Mouse (Mus musculus): ENCODE data around the gene Ank2. TPM values are rescaled to one million over a fixed set of nuclear protein-coding genes. Genes with fewer than 3 reads are reported as not detected.
A peak's percentile ranks its signal among the peaks of the same experiment; 100 is the strongest.

The Ank2 gene
- polyA plus RNA-seq, 1 experiment: 352 TPM

DNA sequence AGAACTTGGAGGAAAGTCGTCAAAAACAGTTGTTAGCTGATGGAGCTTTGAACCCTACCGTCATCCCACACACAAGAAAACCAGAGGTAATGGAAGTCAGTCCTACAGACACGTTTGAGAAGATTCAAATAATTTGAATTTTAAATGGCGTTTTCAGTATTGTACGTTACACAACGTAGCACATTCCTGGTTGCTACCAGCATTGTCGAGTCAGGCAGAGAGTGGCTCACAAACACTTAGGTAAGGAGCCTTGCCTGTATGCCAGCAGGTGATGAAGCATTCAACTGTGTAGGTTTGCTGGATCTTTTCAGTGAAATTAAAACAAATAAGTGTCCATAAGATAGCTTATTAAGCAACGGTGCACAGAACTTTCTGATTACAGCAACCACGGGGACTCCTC lies 36.0 kb downstream of the Ank2 start:
- TF ChIP-seq CTCF (IDR thresholded peaks at IDR 0.05; ENCODE audit: extremely low read depth, insufficient read depth, low read length) (no peak), POLR2A (IDR thresholded peaks at IDR 0.05; ENCODE audit: extremely low read depth, insufficient read depth, low read length) (no peak)
- no peaks in the 10 kb centered on the region for H3K4me1 ChIP-seq (ENCODE audit: control insufficient read depth, insufficient read depth, low read length)
- no peak overlapping the region for H3K27ac ChIP-seq (ENCODE audit: insufficient read depth, low read length)
- H3K4me3 ChIP-seq (ENCODE audit: insufficient read depth, low read length): no peak overlapping the region

DNA sequence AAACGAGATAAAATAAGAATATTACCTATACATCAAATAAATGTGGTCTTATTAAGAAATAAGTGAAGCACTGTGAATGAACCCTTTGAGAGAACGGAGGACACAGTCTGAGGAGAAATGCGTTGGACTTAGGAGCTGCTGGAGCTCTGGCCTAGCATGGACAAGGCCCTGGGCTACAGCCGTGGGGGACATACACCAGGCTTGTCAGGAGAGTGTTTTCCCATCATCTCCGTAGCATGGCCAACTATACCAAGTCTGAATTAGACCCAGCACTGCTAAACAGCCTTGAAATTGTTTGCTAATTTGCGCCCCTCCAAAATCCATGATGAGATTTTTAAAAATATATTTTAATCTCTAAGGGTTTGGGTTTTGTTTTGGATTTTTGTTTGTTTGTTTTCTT lies 36.7 kb downstream of the Ank2 start:
- no peak overlapping the region for H3K4me3 ChIP-seq (ENCODE audit: insufficient read depth, low read length)
- no peaks in the 10 kb centered on the region for H3K4me1 ChIP-seq (ENCODE audit: control insufficient read depth, insufficient read depth, low read length)
- no peak overlapping the region for H3K27ac ChIP-seq (ENCODE audit: insufficient read depth, low read length)
- TF ChIP-seq POLR2A (IDR thresholded peaks at IDR 0.05; ENCODE audit: extremely low read depth, insufficient read depth, low read length): no peak

DNA sequence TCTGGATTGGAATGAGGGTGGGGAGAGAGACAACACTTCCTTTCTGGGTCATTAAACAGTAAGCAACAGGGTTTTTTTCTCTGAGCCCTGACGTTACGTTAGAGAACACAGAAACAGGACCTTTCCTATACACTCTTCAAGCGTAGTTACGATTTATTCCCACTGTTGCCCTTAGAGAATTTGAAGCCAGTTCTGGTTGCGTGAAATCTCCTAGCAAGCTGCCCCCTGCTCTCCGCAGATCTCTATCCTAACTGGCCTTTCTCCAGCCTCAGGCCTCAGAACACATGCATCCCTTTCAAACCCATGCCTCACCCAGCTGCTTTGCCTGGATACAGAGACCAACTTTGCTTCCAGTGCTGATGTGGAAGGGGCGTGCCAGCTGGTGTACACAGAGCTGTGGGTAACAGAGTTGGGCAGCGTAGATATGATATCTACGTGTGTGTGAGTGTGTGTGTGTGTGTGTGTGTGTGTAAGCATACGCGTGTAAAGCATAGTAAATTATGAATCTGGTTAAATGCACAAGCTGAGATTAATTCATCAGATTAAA lies 38.2 kb downstream of the Ank2 start:
- Histone ChIP-seq H3K4me1 (ENCODE audit: control insufficient read depth, insufficient read depth, low read length) (no peaks in the 10 kb centered on the region), H3K27ac (ENCODE audit: insufficient read depth, low read length) (no peak overlapping the region), H3K4me3 (ENCODE audit: insufficient read depth, low read length) (no peak overlapping the region)
- TF ChIP-seq CTCF (IDR thresholded peaks at IDR 0.05; ENCODE audit: extremely low read depth, insufficient read depth, low read length) (no peak), POLR2A (IDR thresholded peaks at IDR 0.05; ENCODE audit: extremely low read depth, insufficient read depth, low read length) (no peak)

DNA sequence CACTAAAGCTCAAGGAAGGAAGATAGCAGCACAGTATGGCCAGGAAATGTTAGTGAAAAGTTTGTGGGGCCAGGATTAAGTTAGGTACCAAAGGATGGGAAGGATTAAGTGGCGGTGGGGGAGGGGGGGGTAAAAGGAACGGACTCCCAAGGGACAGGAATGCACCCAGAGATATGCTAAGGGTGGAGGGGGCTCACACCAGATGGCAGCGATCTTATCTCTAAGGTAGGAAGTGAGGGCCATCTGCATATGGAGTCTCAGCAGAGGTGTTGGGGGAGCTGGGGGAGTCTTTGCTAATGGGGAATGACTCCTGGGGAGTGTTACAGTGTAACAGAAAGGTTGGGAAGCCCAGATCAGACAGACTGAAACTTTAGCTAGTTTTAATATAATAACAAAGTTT lies 39.3 kb downstream of the Ank2 start:
- TF ChIP-seq CTCF (IDR thresholded peaks at IDR 0.05; ENCODE audit: extremely low read depth, insufficient read depth, low read length) (no peak), POLR2A (IDR thresholded peaks at IDR 0.05; ENCODE audit: extremely low read depth, insufficient read depth, low read length) (no peak)
- no peak overlapping the region for H3K4me3 ChIP-seq (ENCODE audit: insufficient read depth, low read length)
- no peak overlapping the region for H3K27ac ChIP-seq (ENCODE audit: insufficient read depth, low read length)
- H3K4me1 ChIP-seq (ENCODE audit: control insufficient read depth, insufficient read depth, low read length): no peaks in the 10 kb centered on the region

DNA sequence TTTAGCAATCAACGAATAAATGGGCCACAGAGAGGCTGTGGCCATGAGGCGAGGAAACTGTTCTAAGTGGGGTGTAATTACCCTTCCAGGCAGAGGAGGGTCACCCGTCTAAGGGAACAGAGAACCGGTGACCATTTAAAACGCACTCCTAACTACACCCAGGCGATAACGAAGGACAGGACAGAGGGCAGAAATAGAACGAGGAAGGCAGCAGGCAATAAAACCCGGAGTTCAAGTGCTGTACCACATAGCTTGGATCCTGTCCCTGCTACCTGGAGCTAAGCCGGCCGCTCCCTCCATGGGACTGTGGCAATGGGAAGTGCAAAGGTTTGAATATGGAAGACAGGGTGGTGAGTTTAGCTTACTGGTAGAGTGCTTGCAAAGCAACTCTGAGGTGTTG lies 40.2 kb downstream of the Ank2 start:
- Histone ChIP-seq H3K4me1 (ENCODE audit: control insufficient read depth, insufficient read depth, low read length) (no peaks in the 10 kb centered on the region), H3K4me3 (ENCODE audit: insufficient read depth, low read length) (no peak overlapping the region), H3K27ac (ENCODE audit: insufficient read depth, low read length) (no peak overlapping the region)
- TF ChIP-seq CTCF (IDR thresholded peaks at IDR 0.05; ENCODE audit: extremely low read depth, insufficient read depth, low read length): no peak
- no peak for TF ChIP-seq POLR2A (IDR thresholded peaks at IDR 0.05; ENCODE audit: extremely low read depth, insufficient read depth, low read length)

DNA sequence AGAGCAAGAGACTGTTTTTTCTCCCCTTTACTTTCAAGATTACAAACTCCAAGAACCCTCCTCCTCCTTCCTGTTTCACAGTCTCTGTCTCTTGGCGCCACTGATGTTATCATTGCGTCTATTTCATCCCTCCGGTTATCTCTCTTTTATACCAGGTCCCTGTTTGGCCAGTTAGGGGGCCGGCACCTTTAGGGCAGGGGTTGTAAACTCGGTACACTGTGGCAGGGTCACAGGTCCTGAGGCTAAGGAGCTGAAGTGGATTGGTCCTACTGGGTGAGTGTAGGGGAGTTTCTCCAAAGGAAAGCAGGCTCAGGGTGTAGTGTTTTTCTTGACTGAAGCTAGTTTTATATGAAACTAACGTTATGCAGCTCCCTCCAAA lies 40.7 kb downstream of the Ank2 start:
- H3K4me3 ChIP-seq (ENCODE audit: insufficient read depth, low read length): no peak overlapping the region
- no peaks in the 10 kb centered on the region for H3K4me1 ChIP-seq (ENCODE audit: control insufficient read depth, insufficient read depth, low read length)
- TF ChIP-seq CTCF (IDR thresholded peaks at IDR 0.05; ENCODE audit: extremely low read depth, insufficient read depth, low read length) (no peak), POLR2A (IDR thresholded peaks at IDR 0.05; ENCODE audit: extremely low read depth, insufficient read depth, low read length) (no peak)
- H3K27ac ChIP-seq (ENCODE audit: insufficient read depth, low read length): no peak overlapping the region

DNA sequence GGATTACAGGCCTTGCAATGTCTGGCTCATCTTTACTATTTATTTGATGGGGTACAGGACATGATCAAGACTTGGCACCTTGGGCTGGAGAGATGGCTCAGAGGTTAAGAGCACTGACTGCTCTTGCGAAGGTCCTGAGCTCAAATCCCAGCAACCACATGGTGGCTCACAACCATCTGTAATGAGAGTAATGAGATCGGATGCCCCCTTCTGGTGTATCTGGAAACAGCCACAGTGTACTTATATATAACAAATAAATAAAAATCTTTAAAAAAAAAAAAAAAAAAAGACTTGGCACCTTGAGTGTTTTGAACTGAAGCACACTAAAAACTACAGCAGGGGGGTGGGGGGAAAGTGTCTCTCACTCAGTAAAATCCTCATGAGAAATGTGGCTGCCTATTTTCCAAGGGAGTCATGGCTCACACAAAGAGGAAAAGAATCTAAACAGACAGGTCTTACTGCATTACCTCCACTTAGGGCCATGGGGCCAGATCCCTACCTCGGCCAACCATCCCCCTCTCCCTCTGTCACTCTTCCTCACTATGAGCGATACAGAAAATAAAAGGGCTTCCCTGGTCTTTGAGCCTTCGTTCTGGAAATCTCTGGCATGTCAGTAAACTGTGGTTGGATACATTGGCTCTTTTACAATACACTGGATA lies 41.3 kb downstream of the Ank2 start:
- Histone ChIP-seq H3K4me1 (ENCODE audit: control insufficient read depth, insufficient read depth, low read length) (no peaks in the 10 kb centered on the region), H3K27ac (ENCODE audit: insufficient read depth, low read length) (no peak overlapping the region), H3K4me3 (ENCODE audit: insufficient read depth, low read length) (no peak overlapping the region)
- TF ChIP-seq POLR2A (IDR thresholded peaks at IDR 0.05; ENCODE audit: extremely low read depth, insufficient read depth, low read length) (no peak), CTCF (IDR thresholded peaks at IDR 0.05; ENCODE audit: extremely low read depth, insufficient read depth, low read length) (no peak)

DNA sequence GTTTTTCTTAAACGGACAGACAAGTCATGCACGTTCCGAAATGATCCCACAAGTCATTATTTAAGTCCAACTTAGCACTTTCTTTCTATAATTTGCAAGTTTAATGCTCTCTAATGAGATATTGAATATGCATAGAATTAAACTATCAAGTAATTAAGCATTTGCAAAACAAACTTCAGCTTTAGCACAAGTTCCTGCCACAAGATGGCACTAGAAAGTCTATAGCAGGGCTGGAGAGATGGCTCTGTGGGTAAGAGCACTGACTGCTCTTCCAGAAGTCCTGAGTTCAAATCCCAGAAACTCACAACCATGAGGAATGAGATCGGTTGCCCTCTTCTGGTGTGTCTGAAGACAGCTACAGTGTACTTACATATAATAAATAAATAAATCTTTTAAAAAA lies 45.4 kb downstream of the Ank2 start:
- no peak for TF ChIP-seq POLR2A (IDR thresholded peaks at IDR 0.05; ENCODE audit: extremely low read depth, insufficient read depth, low read length)
- TF ChIP-seq CTCF (IDR thresholded peaks at IDR 0.05; ENCODE audit: extremely low read depth, insufficient read depth, low read length): peak; percentile 9; the same call in 1 of the 2 replicates
- Histone ChIP-seq H3K4me3 (ENCODE audit: insufficient read depth, low read length) (no peak overlapping the region), H3K27ac (ENCODE audit: insufficient read depth, low read length) (no peak overlapping the region), H3K4me1 (ENCODE audit: control insufficient read depth, insufficient read depth, low read length) (no peaks in the 10 kb centered on the region)

DNA sequence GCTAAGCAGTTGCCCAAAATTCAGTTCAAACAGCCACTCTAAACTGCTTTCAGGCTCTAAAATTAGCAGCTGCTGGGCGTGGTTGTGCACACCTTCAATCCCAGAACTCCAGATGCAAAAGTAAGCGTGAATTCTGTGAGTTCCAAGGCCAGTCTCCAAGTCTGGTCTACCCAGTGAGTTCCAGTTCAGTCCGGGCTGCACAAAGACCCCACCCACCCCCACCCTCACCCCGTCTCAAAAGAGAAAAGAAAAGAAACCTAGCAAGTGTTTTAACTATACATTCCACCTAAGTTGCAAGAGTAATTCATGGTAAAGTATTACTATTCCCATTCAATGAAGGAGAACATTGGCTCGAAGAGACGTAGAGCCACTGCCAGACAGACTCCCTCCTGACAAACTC lies 45.9 kb downstream of the Ank2 start:
- TF ChIP-seq POLR2A (IDR thresholded peaks at IDR 0.05; ENCODE audit: extremely low read depth, insufficient read depth, low read length) (no peak), CTCF (IDR thresholded peaks at IDR 0.05; ENCODE audit: extremely low read depth, insufficient read depth, low read length) (no peak)
- Histone ChIP-seq H3K4me1 (ENCODE audit: control insufficient read depth, insufficient read depth, low read length) (no peaks in the 10 kb centered on the region), H3K27ac (ENCODE audit: insufficient read depth, low read length) (no peak overlapping the region), H3K4me3 (ENCODE audit: insufficient read depth, low read length) (no peak overlapping the region)

DNA sequence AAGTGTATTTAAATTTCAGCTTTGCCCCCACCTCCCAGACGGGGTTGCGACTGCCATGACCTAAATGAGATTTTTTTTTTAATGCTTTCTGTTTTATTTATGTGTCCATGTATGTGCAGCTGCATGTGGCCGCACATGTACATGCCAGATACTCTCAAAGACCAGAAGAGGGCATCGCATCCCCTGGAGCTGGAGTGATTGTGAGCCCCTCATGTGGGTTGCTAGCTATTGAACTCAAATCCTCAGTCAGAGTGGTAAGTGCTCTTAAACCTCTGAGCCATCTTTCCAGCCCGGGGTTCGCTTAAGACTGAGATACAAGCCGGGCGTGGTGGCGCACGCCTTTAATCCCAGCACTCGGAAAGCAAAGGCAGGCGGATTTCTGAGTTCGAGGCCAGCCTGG lies 46.9 kb downstream of the Ank2 start:
- no peak for TF ChIP-seq POLR2A (IDR thresholded peaks at IDR 0.05; ENCODE audit: extremely low read depth, insufficient read depth, low read length)
- no peak for TF ChIP-seq CTCF (IDR thresholded peaks at IDR 0.05; ENCODE audit: extremely low read depth, insufficient read depth, low read length)
- no peak overlapping the region for H3K27ac ChIP-seq (ENCODE audit: insufficient read depth, low read length)
- no peaks in the 10 kb centered on the region for H3K4me1 ChIP-seq (ENCODE audit: control insufficient read depth, insufficient read depth, low read length)
- H3K4me3 ChIP-seq (ENCODE audit: insufficient read depth, low read length): no peak overlapping the region

All from cortical plate, adult 2 months (tissue).